In the genomic region with DNA sequence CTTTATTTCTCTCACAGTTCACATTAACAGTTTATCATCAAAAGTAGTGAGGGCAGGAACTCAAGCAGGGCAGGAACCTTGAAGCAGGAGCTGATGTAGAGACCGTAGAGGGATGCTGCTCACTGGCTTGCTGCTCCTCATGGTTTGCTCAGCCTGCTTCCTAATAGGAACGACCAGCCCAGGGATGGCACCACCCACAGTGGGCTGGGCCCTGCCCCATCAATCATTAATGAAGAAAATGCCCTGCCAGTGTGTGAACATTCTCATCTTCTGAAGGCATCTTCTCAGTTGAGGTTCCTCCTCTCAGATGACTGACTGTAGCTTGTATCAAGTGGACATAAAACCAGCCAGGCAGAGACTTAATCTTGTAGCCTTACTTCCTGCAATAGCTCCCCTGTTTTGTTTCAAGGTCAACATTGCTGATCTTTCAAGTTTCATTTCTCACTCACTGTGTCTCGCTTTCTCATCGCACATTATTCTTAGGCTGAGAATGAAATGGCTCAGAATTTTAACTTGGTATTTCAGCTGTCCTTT, we compare ENCODE assay signal across 11 mouse cellular contexts. TPM values are rescaled to one million over a fixed set of nuclear protein-coding genes. Genes with fewer than 3 reads are reported as not detected.
A peak's percentile ranks its signal among the peaks of the same experiment; 100 is the strongest.
DNase-seq lines count a peak whose midpoint lies in the region; ATAC-seq and TF ChIP-seq lines count a peak whose summit lies in the region.
"Had no signal": no experiment of that assay in that cellular context is flagged by ENCODE, and none has a peak within 500 bp of the region (broad histone marks: within the 10 kb centered on the region; RNA-seq: fewer than 3 reads in every experiment).

No protein-coding gene starts in this region.

- DNase-seq in heart, adult 18-20 months, result no peak
- no peak for DNase-seq in Patski (ENCODE audit: low read depth, low spot score)
- peak; percentile 91 for DNase-seq in kidney, adult 2 months
- no peak for DNase-seq in liver, postnatal 0 days
- no peak for DNase-seq in c-Kit-positive CD71-positive TER-119-positive erythroid progenitor cells, embryonic 14.5 days (ENCODE audit: low spot score)
- DNase-seq in cerebellum, postnatal 10 days, result no peak
- DNase-seq: cerebellum, adult 18-20 months had no signal

- no peaks in the 10 kb centered on the region for H3K36me3 ChIP-seq in heart, embryonic 15.5 days
- no peaks in the 10 kb centered on the region; the same call in 1 of the 2 replicates for H3K36me3 ChIP-seq in kidney, adult 2 months (ENCODE audit: control insufficient read depth, insufficient read depth, low read length)
- H3K36me3 ChIP-seq in liver, postnatal 0 days (replicated peaks; ENCODE audit: insufficient read depth, low read length), result no peaks in the 10 kb centered on the region
- H3K36me3 ChIP-seq: heart, embryonic 10.5 days; lung, embryonic 15.5 days; midbrain, embryonic 10.5 days had no signal

- peaks cover 58% of the 10 kb centered on the region for H3K4me1 ChIP-seq in heart, embryonic 15.5 days (replicated peaks)
- peaks cover 19% of the 10 kb centered on the region; the same call in 1 of the 2 replicates for H3K4me1 ChIP-seq in kidney, adult 2 months (ENCODE audit: control insufficient read depth, insufficient read depth, low read length)
- H3K4me1 ChIP-seq in liver, postnatal 0 days (ENCODE audit: insufficient read depth), result no peaks in the 10 kb centered on the region
- H3K4me1 ChIP-seq: lung, embryonic 15.5 days had no signal

- H3K27me3 ChIP-seq in heart, embryonic 15.5 days, result no peaks in the 10 kb centered on the region
- no peaks in the 10 kb centered on the region for H3K27me3 ChIP-seq in Patski
- H3K27me3 ChIP-seq in kidney, adult 2 months (replicated peaks; ENCODE audit: control insufficient read depth, insufficient read depth, low read length), result no peaks in the 10 kb centered on the region
- no peaks in the 10 kb centered on the region for H3K27me3 ChIP-seq in liver, postnatal 0 days (ENCODE audit: insufficient read depth, low read length)
- H3K27me3 ChIP-seq: lung, embryonic 15.5 days had no signal

- no peak for TF ChIP-seq POLR2A in kidney, adult 2 months (IDR thresholded peaks at IDR 0.05; ENCODE audit: low read depth, low read length)

- in situ Hi-C loops in Patski (cut with MboI; ENCODE audit: low pct_unique_long_range_greater_than_20kb), result no loop called here

- H3K27ac ChIP-seq in heart, embryonic 15.5 days, result peak overlapping the region; percentile 45
- no peak overlapping the region for H3K27ac ChIP-seq in kidney, adult 2 months (ENCODE audit: insufficient read depth, low read depth, low read length)
- H3K27ac ChIP-seq in liver, postnatal 0 days (ENCODE audit: low read depth), result no peak overlapping the region
- H3K27ac ChIP-seq: heart, embryonic 10.5 days; lung, embryonic 15.5 days; midbrain, embryonic 10.5 days had no signal

- TF ChIP-seq EP300 in liver, postnatal 0 days (IDR thresholded peaks at IDR 0.05; ENCODE audit: low read depth), result no peak

- no peaks in the 10 kb centered on the region for H3K9me3 ChIP-seq in heart, embryonic 15.5 days (replicated peaks)
- H3K9me3 ChIP-seq in liver, postnatal 0 days (ENCODE audit: low read length), result no peaks in the 10 kb centered on the region
- H3K9me3 ChIP-seq: heart, embryonic 10.5 days; lung, embryonic 15.5 days; midbrain, embryonic 10.5 days had no signal

- no peak overlapping the region for H3K4me2 ChIP-seq in heart, embryonic 15.5 days
- H3K4me2 ChIP-seq in liver, postnatal 0 days (ENCODE audit: low read depth, low read length), result no peak overlapping the region
- H3K4me2 ChIP-seq: lung, embryonic 15.5 days had no signal

- no peak overlapping the region for H3K9ac ChIP-seq in heart, embryonic 15.5 days
- H3K9ac ChIP-seq in liver, postnatal 0 days (replicated peaks), result no peak overlapping the region
- H3K9ac ChIP-seq: lung, embryonic 15.5 days had no signal

- POLR2A ChIA-PET in Patski (lab: Charles Lee), result no interaction called here

- WGBS in heart, embryonic 15.5 days, result 59% methylated on average over 4 of the region's 4 CpGs
- 23% methylated on average over 4 of the region's 4 CpGs for WGBS in kidney, adult 2 months
- whole genome bisulfite sequencing in liver, postnatal 0 days (ENCODE audit: insufficient replicate concordance), result 67% methylated on average over 4 of the region's 4 CpGs

- no peak overlapping the region for H3K4me3 ChIP-seq in heart, embryonic 15.5 days
- no peak overlapping the region for H3K4me3 ChIP-seq in kidney, adult 2 months (ENCODE audit: insufficient read depth, low read depth, low read length)
- no peak overlapping the region for H3K4me3 ChIP-seq in liver, postnatal 0 days (ENCODE audit: low read depth, low read length)
- H3K4me3 ChIP-seq: heart, embryonic 10.5 days; lung, embryonic 15.5 days; midbrain, embryonic 10.5 days had no signal

- no peak for TF ChIP-seq CTCF in Patski (IDR thresholded peaks at IDR 0.05)
- TF ChIP-seq CTCF in kidney, adult 2 months (conservative IDR thresholded peaks at IDR 0.05; ENCODE audit: insufficient read depth, insufficient read length, low read depth, low read length), result no peak
- TF ChIP-seq CTCF in liver, postnatal 0 days (IDR thresholded peaks at IDR 0.05; ENCODE audit: low read depth), result no peak

- no peak for ATAC-seq in heart, embryonic 15.5 days (replicated peaks; ENCODE audit: insufficient number of reproducible peaks, insufficient read depth, low FRiP score, low read depth)
- peak; percentile 26 for ATAC-seq in Patski
- ATAC-seq in liver, postnatal 0 days, result peak; percentile 40; the same call in 1 of the 2 replicates

- CTCF ChIA-PET in Patski (lab: Charles Lee), result interaction anchor here (0.9 to 2.1 kb wide), 2 partner anchors 9 to 61 kb away, joined by 3 to 8 read pairs; no protein-coding TSS in a partner anchor

RNA-seq across cellular contexts. Expression of gene Osbpl8, which starts 24.5 kb away (rescaled TPM):
- polyA plus RNA-seq in heart, embryonic 15.5 days (2015; fragmentation: Nextera tagmentation; extraction: Ambion mirVana), result 26.9 and 32.8 TPM in 2 replicates
- 10 to 100 TPM; 80.7 to 92.2 TPM for total RNA-seq in heart, adult 18-20 months (2021)
- polyA plus RNA-seq in Patski (2021), result 13.1 TPM
- polyA plus RNA-seq in kidney, adult 2 months (2012; rRNA removed), result 17.1 and 17.6 TPM in 2 replicates
- 5.4 and 5.6 TPM in 2 replicates for polyA plus RNA-seq in liver, postnatal 0 days (2015; fragmentation: Nextera tagmentation; extraction: Ambion mirVana)
